Mouse (Mus musculus) testis, adult 2 months (tissue): ENCODE results near the gene Vwa7. TPM values are rescaled to one million over a fixed set of nuclear protein-coding genes. Genes with fewer than 3 reads are reported as not detected.

ENCODE experiments used
- H3K27ac ChIP-seq: fragments of 200-500 bp; 2 replicates; pipeline ENCODE4 v1.5.1; 2012; ENCODE audit warnings: low read depth, low read length; ENCODE audit not compliant: control insufficient read depth, insufficient read depth
- H3K27me3 ChIP-seq: fragments of 200-500 bp; 2 replicates; pipeline ENCODE4 v1.6.1; 2012; ENCODE audit warnings: mild to moderate bottlenecking, low read length, moderate library complexity; ENCODE audit not compliant: control insufficient read depth, insufficient read depth
- H3K36me3 ChIP-seq: fragments of 200-500 bp; 2 replicates; pipeline ENCODE4 v1.6.1; 2012; ENCODE audit warnings: mild to moderate bottlenecking, low read length; ENCODE audit not compliant: control insufficient read depth, insufficient read depth
- H3K4me1 ChIP-seq: fragments of 200-500 bp; 2 replicates; pipeline ENCODE4 v1.6.1; 2012; ENCODE audit warnings: low read length; ENCODE audit not compliant: control insufficient read depth, insufficient read depth
- H3K4me3 ChIP-seq: fragments of 200-500 bp; 2 replicates; pipeline ENCODE4 v1.5.1; 2012; ENCODE audit warnings: low read depth, mild to moderate bottlenecking, low read length, moderate library complexity, mixed read lengths; ENCODE audit not compliant: control insufficient read depth
- CTCF ChIP-seq: fragments of 200-500 bp; IDR thresholded peaks from 2 replicates; pipeline ENCODE4 v1.5.1; 2012; ENCODE audit warnings: low read depth, mild to moderate bottlenecking, inconsistent platforms, low read length, moderate library complexity; ENCODE audit not compliant: control insufficient read depth, insufficient read depth, insufficient replicate concordance
- POLR2A ChIP-seq: fragments of 200-500 bp; IDR thresholded peaks from 2 replicates; pipeline ENCODE4 v1.6.1; 2012; ENCODE audit warnings: low read depth, mild to moderate bottlenecking, inconsistent platforms, low read length, moderate library complexity; ENCODE audit not compliant: control insufficient read depth
- polyA plus RNA-seq: library from polyadenylated mRNA; depleted of rRNA; stranded (reverse); fragments of >200 nt; gene quantifications from 2 replicates; pipeline ENCODE4 v1.2.3, GENCODE M21; 2012

The Vwa7 gene
- polyA plus RNA-seq, 1 experiment, result 0.65 TPM

GRCm38 (mm10) chr17:35045807-35046680, 29.7 kb downstream of the Vwa7 start:
- TF ChIP-seq POLR2A (peak; percentile 63; the same call in 1 of the 2 replicates), CTCF (no peak)
- Histone ChIP-seq H3K27ac (peak overlapping the region; percentile 73), H3K4me1 (peaks cover 17% of the 10 kb centered on the region)

GRCm38 (mm10) chr17:35046681-35047455, 30.5 kb downstream of the Vwa7 start, which contains the start of gene Msh5:
Gene Msh5 (minus strand): TSS chr17:35046745.
- peaks cover 24% of the 10 kb centered on the region for H3K4me1 ChIP-seq
- H3K27me3 ChIP-seq, result peaks cover 2% of the 10 kb centered on the region; the same call in 1 of the 2 replicates
- peak within 1 kb of the TSS; percentile 86 for H3K4me3 ChIP-seq
- peak within 1 kb of the TSS; percentile 73 for H3K27ac ChIP-seq
- no peaks in the 10 kb centered on the region for H3K36me3 ChIP-seq
- TF ChIP-seq CTCF, result no peak
- TF ChIP-seq POLR2A, result peak; percentile 50; the same call in 1 of the 2 replicates

More at GRCm38 (mm10) chr17:35045807-35046680, 29.7 kb downstream of the Vwa7 start:
- peaks cover 2% of the 10 kb centered on the region; the same call in 1 of the 2 replicates for H3K27me3 ChIP-seq
- no peaks in the 10 kb centered on the region for H3K36me3 ChIP-seq
- peak overlapping the region; percentile 86 for H3K4me3 ChIP-seq

- peaks cover 24% of the 10 kb centered on the region for H3K4me1 ChIP-seq
- no peak for TF ChIP-seq POLR2A
- no peak for TF ChIP-seq CTCF
- peaks cover 2% of the 10 kb centered on the region; the same call in 1 of the 2 replicates for H3K27me3 ChIP-seq
- H3K27ac ChIP-seq, result no peak overlapping the region
- no peak overlapping the region for H3K4me3 ChIP-seq
- H3K36me3 ChIP-seq, result no peaks in the 10 kb centered on the region
Measured at GRCm38 (mm10) chr17:35047688-35048087, 31.3 kb downstream of the Vwa7 start.

- Histone ChIP-seq H3K36me3 (no peaks in the 10 kb centered on the region), H3K27ac (no peak overlapping the region), H3K4me1 (peaks cover 24% of the 10 kb centered on the region), H3K27me3 (peaks cover 2% of the 10 kb centered on the region; the same call in 1 of the 2 replicates), H3K4me3 (no peak overlapping the region)
- no peak for TF ChIP-seq POLR2A
Measured at GRCm38 (mm10) chr17:35048149-35048931, 32.0 kb downstream of the Vwa7 start.

- no peaks in the 10 kb centered on the region for H3K36me3 ChIP-seq
- no peak overlapping the region for H3K27ac ChIP-seq
- peaks cover 2% of the 10 kb centered on the region; the same call in 1 of the 2 replicates for H3K27me3 ChIP-seq
- TF ChIP-seq POLR2A (no peak), CTCF (no peak)
- peaks cover 24% of the 10 kb centered on the region for H3K4me1 ChIP-seq
- H3K4me3 ChIP-seq, result no peak overlapping the region
Measured at GRCm38 (mm10) chr17:35048932-35049440, 32.6 kb downstream of the Vwa7 start.

- no peak for TF ChIP-seq CTCF
- TF ChIP-seq POLR2A, result peak; percentile 29; the same call in 1 of the 2 replicates
- Histone ChIP-seq H3K4me3 (peak within 1 kb of the TSS; percentile 86), H3K36me3 (no peaks in the 10 kb centered on the region), H3K27ac (peak within 1 kb of the TSS; percentile 82), H3K27me3 (peaks cover 2% of the 10 kb centered on the region; the same call in 1 of the 2 replicates), H3K4me1 (peaks cover 24% of the 10 kb centered on the region)
Measured at GRCm38 (mm10) chr17:35049561-35050016, 33.2 kb downstream of the Vwa7 start, which contains the start of gene Clic1. Gene Clic1 (plus strand): TSS chr17:35049966.
